Mouse (Mus musculus): ENCODE measurements at regions not wholly inside any gene's neighbourhood (a gene's known extent, or its start where the extent isn't known, plus 50 kb on each side); places are given as distances from the start of the nearest gene placed in this dataset.

DNA sequence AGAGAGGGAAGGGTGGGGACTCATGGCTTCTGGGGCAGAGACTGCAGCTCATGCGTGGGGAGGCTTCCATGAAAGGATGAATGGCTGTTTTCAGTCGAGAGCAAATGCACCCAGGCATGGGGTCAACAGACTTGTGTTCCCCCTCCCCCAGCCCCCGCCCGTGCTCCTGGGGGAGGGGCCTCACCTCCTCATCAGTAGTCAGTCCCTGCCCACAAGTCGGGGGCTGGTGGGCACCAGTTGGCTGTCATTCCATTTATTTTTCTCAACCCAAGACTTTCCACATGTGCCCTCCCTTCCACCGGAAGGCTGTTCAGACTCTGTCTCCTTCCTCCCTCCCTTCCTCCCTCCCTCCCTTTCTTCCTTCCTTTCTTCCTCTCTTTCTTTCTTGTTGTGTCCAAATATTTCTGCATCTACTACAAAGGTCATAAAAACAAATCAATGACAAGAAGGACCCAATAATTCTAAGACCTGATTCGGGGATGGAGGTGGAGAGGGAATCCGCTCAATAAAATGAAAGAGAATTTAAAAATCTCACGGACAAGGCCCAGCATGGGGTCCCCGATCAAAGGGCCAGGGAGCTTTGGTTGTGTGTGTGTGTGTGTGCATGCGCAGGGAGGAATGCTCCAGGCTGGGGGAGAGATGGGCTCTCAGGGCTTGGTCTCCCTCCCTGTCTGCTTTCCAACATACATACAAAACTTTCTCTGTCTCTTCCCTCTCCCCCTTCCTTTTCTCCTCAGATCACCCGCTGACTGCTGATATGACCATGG lies 57.7 kb downstream of the Rpl14 start:
- H3K4me1 ChIP-seq (replicated peaks; ENCODE audit: control insufficient read depth, insufficient read depth, low read length): no peaks in the 10 kb centered on the region
- no peaks in the 10 kb centered on the region for H3K9me3 ChIP-seq (ENCODE audit: control insufficient read depth, low read length)
- H3K27me3 ChIP-seq (replicated peaks; ENCODE audit: control insufficient read depth, insufficient read depth, low read length): no peaks in the 10 kb centered on the region
- H3K4me3 ChIP-seq (ENCODE audit: low read depth, low read length): no peak overlapping the region
- ATAC-seq (replicated peaks; ENCODE audit: low FRiP score) (no peak), DNase-seq (ENCODE audit: low spot score) (no peak)
- H3K36me3 ChIP-seq (ENCODE audit: control insufficient read depth, insufficient read depth, low read length): no peaks in the 10 kb centered on the region
- no peak overlapping the region for H3K4me2 ChIP-seq
- H3K27ac ChIP-seq (ENCODE audit: low read depth, low read length): no peak overlapping the region
- no peak overlapping the region for H3K9ac ChIP-seq (ENCODE audit: low read depth, low read length)
- WGBS: 60% methylated on average over 12 of the region's 12 CpGs

DNA sequence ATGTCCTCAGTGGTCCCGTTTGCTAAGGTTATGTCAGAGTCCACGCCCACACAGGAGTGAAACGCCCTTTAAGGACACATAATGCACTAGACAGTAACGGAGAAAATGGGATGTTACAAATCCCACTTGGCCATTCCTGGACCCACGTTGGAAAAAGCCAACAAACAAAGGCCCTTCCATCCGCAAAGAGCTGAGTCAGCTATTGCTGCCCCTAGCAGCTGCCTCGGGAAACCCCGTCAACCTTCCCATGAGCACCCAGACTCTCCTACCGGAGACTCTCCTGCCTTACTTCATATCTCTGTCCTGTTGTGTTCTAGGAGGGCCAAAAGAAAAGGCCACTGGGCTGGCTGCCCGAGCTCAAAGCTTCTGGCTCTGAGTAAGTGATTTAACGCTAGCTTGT lies 58.4 kb downstream of the Rpl14 start:
- H3K9ac ChIP-seq (ENCODE audit: low read depth, low read length): no peak overlapping the region
- H3K4me1 ChIP-seq (replicated peaks; ENCODE audit: control insufficient read depth, insufficient read depth, low read length): no peaks in the 10 kb centered on the region
- H3K27ac ChIP-seq (ENCODE audit: low read depth, low read length): no peak overlapping the region
- H3K36me3 ChIP-seq (ENCODE audit: control insufficient read depth, insufficient read depth, low read length): no peaks in the 10 kb centered on the region
- ATAC-seq (replicated peaks; ENCODE audit: low FRiP score) (no peak), DNase-seq (ENCODE audit: low spot score) (no peak)
- H3K9me3 ChIP-seq (ENCODE audit: control insufficient read depth, low read length): no peaks in the 10 kb centered on the region
- no peaks in the 10 kb centered on the region for H3K27me3 ChIP-seq (replicated peaks; ENCODE audit: control insufficient read depth, insufficient read depth, low read length)
- no peak overlapping the region for H3K4me3 ChIP-seq (ENCODE audit: low read depth, low read length)
- no peak overlapping the region for H3K4me2 ChIP-seq
- 75% methylated on average over 11 of the region's 11 CpGs for WGBS

- H3K36me3 ChIP-seq (ENCODE audit: control insufficient read depth, insufficient read depth, low read length): no peaks in the 10 kb centered on the region
- H3K27me3 ChIP-seq (replicated peaks; ENCODE audit: control insufficient read depth, insufficient read depth, low read length): no peaks in the 10 kb centered on the region
- H3K4me3 ChIP-seq (ENCODE audit: low read depth, low read length): no peak overlapping the region
- no peaks in the 10 kb centered on the region for H3K9me3 ChIP-seq (ENCODE audit: control insufficient read depth, low read length)
- H3K27ac ChIP-seq (ENCODE audit: low read depth, low read length): no peak overlapping the region
- ATAC-seq (replicated peaks; ENCODE audit: low FRiP score) (no peak), DNase-seq (ENCODE audit: low spot score) (no peak)
- 88% methylated on average over 10 of the region's 10 CpGs for WGBS
- H3K9ac ChIP-seq (ENCODE audit: low read depth, low read length): no peak overlapping the region
- no peaks in the 10 kb centered on the region for H3K4me1 ChIP-seq (replicated peaks; ENCODE audit: control insufficient read depth, insufficient read depth, low read length)
- no peak overlapping the region for H3K4me2 ChIP-seq
Measured at GRCm38 (mm10) chr9:120632821-120633220, 61.6 kb downstream of the Rpl14 start.

- Histone ChIP-seq H3K9me3 (ENCODE audit: control insufficient read depth, low read length) (no peaks in the 10 kb centered on the region), H3K9ac (ENCODE audit: low read depth, low read length) (no peak overlapping the region), H3K4me1 (replicated peaks; ENCODE audit: control insufficient read depth, insufficient read depth, low read length) (no peaks in the 10 kb centered on the region), H3K36me3 (ENCODE audit: control insufficient read depth, insufficient read depth, low read length) (no peaks in the 10 kb centered on the region), H3K27ac (ENCODE audit: low read depth, low read length) (no peak overlapping the region), H3K4me2 (no peak overlapping the region), H3K4me3 (ENCODE audit: low read depth, low read length) (no peak overlapping the region), H3K27me3 (replicated peaks; ENCODE audit: control insufficient read depth, insufficient read depth, low read length) (no peaks in the 10 kb centered on the region)
- WGBS: 77% methylated on average over 4 of the region's 4 CpGs
- ATAC-seq (replicated peaks; ENCODE audit: low FRiP score) (no peak), DNase-seq (ENCODE audit: low spot score) (no peak)
Measured at GRCm38 (mm10) chr9:120642656-120643055, 71.4 kb downstream of the Rpl14 start.

DNA sequence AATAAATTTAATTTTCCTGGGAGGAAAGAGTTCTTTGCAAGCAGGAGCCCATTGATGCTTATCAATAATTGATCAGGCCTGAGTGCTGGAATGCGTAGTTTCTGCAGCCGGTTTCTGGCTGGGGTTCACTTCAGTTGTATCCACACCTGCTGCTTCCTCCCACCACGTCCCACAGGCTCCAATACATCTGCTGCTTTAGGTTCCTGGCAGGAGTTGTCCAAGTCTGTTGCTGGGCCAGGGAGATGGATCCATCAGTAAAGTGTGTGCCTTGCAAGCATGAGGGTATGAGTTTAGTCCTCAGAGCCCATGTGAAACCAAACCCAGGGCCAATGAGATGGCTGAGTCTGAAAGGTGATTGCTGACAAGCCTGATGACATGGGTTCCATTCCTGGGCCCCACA lies 72.1 kb downstream of the Rpl14 start:
- DNase-seq (ENCODE audit: low spot score): no peak
- Histone ChIP-seq H3K4me1 (replicated peaks; ENCODE audit: control insufficient read depth, insufficient read depth, low read length) (no peaks in the 10 kb centered on the region), H3K9me3 (ENCODE audit: control insufficient read depth, low read length) (no peaks in the 10 kb centered on the region), H3K9ac (ENCODE audit: low read depth, low read length) (no peak overlapping the region), H3K4me2 (no peak overlapping the region), H3K4me3 (ENCODE audit: low read depth, low read length) (no peak overlapping the region), H3K27ac (ENCODE audit: low read depth, low read length) (no peak overlapping the region), H3K27me3 (replicated peaks; ENCODE audit: control insufficient read depth, insufficient read depth, low read length) (no peaks in the 10 kb centered on the region), H3K36me3 (ENCODE audit: control insufficient read depth, insufficient read depth, low read length) (no peaks in the 10 kb centered on the region)
- 83% methylated on average over 3 of the region's 3 CpGs for WGBS
- no peak for ATAC-seq (replicated peaks; ENCODE audit: low FRiP score)

GRCm38 (mm10) chr9:120645776-120646175 lies 74.5 kb downstream of the Rpl14 start:
- no peak overlapping the region for H3K27ac ChIP-seq (ENCODE audit: low read depth, low read length)
- ATAC-seq (replicated peaks; ENCODE audit: low FRiP score): no peak
- DNase-seq (ENCODE audit: low spot score): no peak
- WGBS: 99% methylated on average over 10 of the region's 10 CpGs
- H3K36me3 ChIP-seq (ENCODE audit: control insufficient read depth, insufficient read depth, low read length): no peaks in the 10 kb centered on the region
- no peaks in the 10 kb centered on the region for H3K4me1 ChIP-seq (replicated peaks; ENCODE audit: control insufficient read depth, insufficient read depth, low read length)
- no peaks in the 10 kb centered on the region for H3K9me3 ChIP-seq (ENCODE audit: control insufficient read depth, low read length)
- no peak overlapping the region for H3K9ac ChIP-seq (ENCODE audit: low read depth, low read length)
- no peak overlapping the region for H3K4me2 ChIP-seq
- H3K27me3 ChIP-seq (replicated peaks; ENCODE audit: control insufficient read depth, insufficient read depth, low read length): no peaks in the 10 kb centered on the region
- no peak overlapping the region for H3K4me3 ChIP-seq (ENCODE audit: low read depth, low read length)

DNA sequence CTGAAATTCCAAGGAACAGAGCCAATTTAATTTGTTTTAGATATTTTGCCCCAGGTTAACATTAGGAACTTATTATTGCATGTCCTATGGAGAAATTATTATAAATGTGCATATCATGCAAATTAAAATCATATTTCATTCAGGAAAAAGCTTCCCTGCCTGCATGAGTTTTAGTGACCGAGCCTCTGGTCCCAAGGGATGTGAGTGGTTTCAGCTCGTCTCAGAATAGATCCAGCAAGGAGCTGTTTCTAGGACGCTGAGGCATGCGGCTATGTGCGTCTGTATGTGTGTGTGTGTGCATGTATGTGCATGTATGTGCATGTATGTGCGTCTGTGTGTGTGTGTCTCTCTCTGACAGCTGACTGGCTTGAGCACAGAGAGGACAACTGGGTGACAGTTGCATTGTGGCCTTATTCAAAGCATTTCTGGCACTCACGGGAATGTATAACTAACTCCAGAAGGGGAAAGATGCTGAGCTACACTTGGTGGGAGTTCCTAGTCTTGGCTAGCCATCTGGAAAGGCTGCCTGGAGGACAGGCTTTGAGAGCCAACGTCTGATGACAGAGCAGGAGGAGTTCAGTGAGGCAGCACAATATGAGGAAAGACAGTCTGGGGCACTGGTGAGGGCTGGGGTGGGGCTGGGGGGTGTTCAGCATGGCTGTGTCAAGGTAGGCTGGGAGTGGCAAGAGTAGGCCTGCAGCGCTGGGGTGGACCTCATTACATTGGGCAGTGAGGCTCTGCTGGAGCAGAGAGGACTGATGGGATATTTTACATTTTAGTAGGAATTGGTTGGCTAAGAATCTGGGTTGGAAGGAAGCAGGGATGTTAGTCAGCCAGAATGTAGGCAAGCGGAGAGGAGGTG lies 75.8 kb downstream of the Rpl14 start:
- Histone ChIP-seq H3K4me2 (no peak overlapping the region), H3K9ac (ENCODE audit: low read depth, low read length) (no peak overlapping the region), H3K4me3 (ENCODE audit: low read depth, low read length) (no peak overlapping the region), H3K27ac (ENCODE audit: low read depth, low read length) (no peak overlapping the region), H3K4me1 (replicated peaks; ENCODE audit: control insufficient read depth, insufficient read depth, low read length) (no peaks in the 10 kb centered on the region), H3K27me3 (replicated peaks; ENCODE audit: control insufficient read depth, insufficient read depth, low read length) (no peaks in the 10 kb centered on the region), H3K9me3 (ENCODE audit: control insufficient read depth, low read length) (no peaks in the 10 kb centered on the region), H3K36me3 (ENCODE audit: control insufficient read depth, insufficient read depth, low read length) (no peaks in the 10 kb centered on the region)
- DNase-seq (ENCODE audit: low spot score) (no peak), ATAC-seq (replicated peaks; ENCODE audit: low FRiP score) (no peak)
- WGBS: 81% methylated on average over 10 of the region's 10 CpGs

- DNase-seq (ENCODE audit: low spot score): no peak
- no peak overlapping the region for H3K9ac ChIP-seq (ENCODE audit: low read depth, low read length)
- no peaks in the 10 kb centered on the region for H3K9me3 ChIP-seq (ENCODE audit: control insufficient read depth, low read length)
- 76% methylated on average over 7 of the region's 7 CpGs for WGBS
- ATAC-seq (replicated peaks; ENCODE audit: low FRiP score): no peak
- no peak overlapping the region for H3K4me2 ChIP-seq
- H3K36me3 ChIP-seq (ENCODE audit: control insufficient read depth, insufficient read depth, low read length): no peaks in the 10 kb centered on the region
- no peaks in the 10 kb centered on the region for H3K27me3 ChIP-seq (replicated peaks; ENCODE audit: control insufficient read depth, insufficient read depth, low read length)
- H3K4me3 ChIP-seq (ENCODE audit: low read depth, low read length): no peak overlapping the region
- H3K4me1 ChIP-seq (replicated peaks; ENCODE audit: control insufficient read depth, insufficient read depth, low read length): no peaks in the 10 kb centered on the region
- H3K27ac ChIP-seq (ENCODE audit: low read depth, low read length): no peak overlapping the region
Measured at GRCm38 (mm10) chr9:120647668-120647955, 76.4 kb downstream of the Rpl14 start.

GRCm38 (mm10) chr9:120652733-120653132 lies 81.5 kb downstream of the Rpl14 start:
- ATAC-seq (replicated peaks; ENCODE audit: low FRiP score) (no peak), DNase-seq (ENCODE audit: low spot score) (no peak)
- 82% methylated on average over 14 of the region's 14 CpGs for WGBS

More at GRCm38 (mm10) chr9:120652733-120653132, 81.5 kb downstream of the Rpl14 start:
- no peak overlapping the region for H3K4me3 ChIP-seq (ENCODE audit: low read depth, low read length)
- H3K4me2 ChIP-seq: no peak overlapping the region
- no peaks in the 10 kb centered on the region for H3K4me1 ChIP-seq (replicated peaks; ENCODE audit: control insufficient read depth, insufficient read depth, low read length)
- H3K27me3 ChIP-seq (replicated peaks; ENCODE audit: control insufficient read depth, insufficient read depth, low read length): 0 out of 2 replicates have a peak, but pooled peaks cover 2% of the 10 kb centered on the region
- H3K36me3 ChIP-seq (ENCODE audit: control insufficient read depth, insufficient read depth, low read length): no peaks in the 10 kb centered on the region
- no peak overlapping the region for H3K27ac ChIP-seq (ENCODE audit: low read depth, low read length)
- H3K9me3 ChIP-seq (ENCODE audit: control insufficient read depth, low read length): no peaks in the 10 kb centered on the region
- no peak overlapping the region for H3K9ac ChIP-seq (ENCODE audit: low read depth, low read length)
